Mouse (Mus musculus): ENCODE measurements at regions not wholly inside any gene's neighbourhood (a gene's known extent, or its start where the extent isn't known, plus 50 kb on each side); places are given as distances from the start of the nearest gene placed in this dataset.

GRCm38 (mm10) chr5:106771029-106771428, 73.9 kb upstream of the Zfp644 start:
- TF ChIP-seq GATA1 (IDR thresholded peaks at IDR 0.05; ENCODE audit: borderline replicate concordance, low read length) (no peak), FLI1 (IDR thresholded peaks at IDR 0.05; ENCODE audit: low read length) (no peak)

Data from megakaryocyte, embryonic 14.5 days (primary cell).